Mouse (Mus musculus): ENCODE measurements around the gene Inha.
A peak's percentile ranks its signal among the peaks of the same experiment; 100 is the strongest.

Gene Inha

DNA sequence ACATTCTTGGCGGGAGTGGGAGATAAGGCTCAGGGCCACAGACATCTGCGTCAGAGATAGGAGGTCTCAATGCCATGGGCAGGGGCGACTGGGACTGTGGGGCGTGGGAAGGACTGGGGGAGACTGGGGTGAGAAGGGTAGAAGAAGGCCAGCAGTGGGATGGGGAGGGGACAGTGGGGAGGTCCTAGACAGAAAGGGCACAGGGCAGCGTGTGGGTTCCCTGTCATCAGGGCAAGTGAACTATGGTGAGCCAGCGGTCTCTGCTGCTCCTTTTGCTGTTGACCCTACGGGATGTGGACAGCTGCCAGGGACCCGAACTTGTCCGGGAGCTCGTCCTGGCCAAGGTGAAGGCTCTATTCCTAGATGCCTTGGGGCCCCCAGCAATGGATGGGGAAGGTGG, at the start of gene Inha:
Gene Inha, plus strand, starts transcription at position 72 of the 400 bp plus-strand sequence.
- DNase-seq (ENCODE audit: low spot score in 2 of 2) = no peak

GRCm38 (mm10) chr1:75457710-75458024, 49.2 kb upstream of the Inha start:
- DNase-seq (ENCODE audit: low spot score in 2 of 2) = no peak

GRCm38 (mm10) chr1:75458025-75458788, 48.7 kb upstream of the Inha start:
- no peak for DNase-seq (ENCODE audit: low spot score in 2 of 2)

DNA sequence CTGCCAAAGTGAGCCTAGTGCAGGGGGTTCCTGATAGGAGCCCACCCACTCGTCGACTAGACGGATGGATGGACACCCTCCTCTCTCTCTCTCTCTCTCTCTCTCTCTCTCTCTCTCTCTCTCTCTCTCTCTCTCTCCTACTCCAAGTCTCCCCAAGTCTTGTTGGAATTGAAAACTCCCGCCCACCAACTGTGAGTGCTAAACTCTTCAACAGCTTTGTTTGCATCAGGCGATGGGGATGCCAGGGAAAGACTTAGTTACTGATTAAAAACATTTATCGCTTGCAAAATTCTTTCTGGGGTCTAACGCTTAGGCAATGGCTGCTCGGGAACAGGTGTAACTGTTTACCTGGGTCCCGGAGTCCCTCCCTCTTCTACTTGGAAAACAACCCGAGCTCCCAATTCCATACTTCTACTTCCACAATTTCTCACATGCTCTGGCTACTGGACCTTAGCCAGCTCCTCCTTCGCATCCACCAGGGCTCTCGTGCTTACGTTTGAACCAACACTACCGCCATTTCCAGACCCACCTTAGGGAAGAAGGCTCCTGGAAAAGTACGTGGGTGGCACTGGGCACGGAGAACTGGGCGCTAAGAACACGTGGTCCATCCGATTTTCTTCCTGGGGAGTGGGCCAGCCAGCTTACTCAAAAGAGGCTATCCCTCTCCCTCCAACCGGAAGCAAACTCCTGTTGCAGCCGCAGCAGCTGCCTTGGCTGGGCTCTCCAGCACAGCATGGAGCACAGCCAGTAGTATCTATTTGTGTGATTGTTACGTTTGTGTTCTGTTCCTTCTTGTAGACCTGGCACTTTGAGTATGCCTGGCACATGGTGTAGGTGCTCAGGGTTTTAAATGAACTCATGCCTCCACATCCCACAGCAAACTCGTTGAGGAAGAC, 47.8 kb upstream of the Inha start:
- no peak for DNase-seq (ENCODE audit: low spot score in 2 of 2)

DNA sequence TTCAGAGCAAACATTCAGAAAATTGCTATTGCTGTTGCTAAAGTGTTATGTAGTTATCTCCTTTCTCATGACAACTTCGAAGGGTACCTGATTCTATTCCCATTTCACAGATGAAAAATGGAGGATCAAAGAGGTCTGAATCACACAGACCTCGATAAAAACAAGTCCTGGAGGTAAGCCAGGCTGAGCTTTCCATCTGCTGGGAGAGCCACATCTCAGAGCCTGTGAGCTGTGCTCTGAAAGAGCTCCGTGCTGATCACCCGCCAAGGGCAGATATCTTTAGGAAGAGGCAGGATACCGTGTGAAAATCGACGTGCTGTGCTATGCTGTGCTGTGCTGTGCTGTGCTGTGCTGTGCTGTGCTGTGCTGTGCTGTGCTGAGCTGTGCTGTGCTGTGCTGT, 46.6 kb upstream of the Inha start:
- DNase-seq (ENCODE audit: low spot score in 2 of 2) = no peak

DNA sequence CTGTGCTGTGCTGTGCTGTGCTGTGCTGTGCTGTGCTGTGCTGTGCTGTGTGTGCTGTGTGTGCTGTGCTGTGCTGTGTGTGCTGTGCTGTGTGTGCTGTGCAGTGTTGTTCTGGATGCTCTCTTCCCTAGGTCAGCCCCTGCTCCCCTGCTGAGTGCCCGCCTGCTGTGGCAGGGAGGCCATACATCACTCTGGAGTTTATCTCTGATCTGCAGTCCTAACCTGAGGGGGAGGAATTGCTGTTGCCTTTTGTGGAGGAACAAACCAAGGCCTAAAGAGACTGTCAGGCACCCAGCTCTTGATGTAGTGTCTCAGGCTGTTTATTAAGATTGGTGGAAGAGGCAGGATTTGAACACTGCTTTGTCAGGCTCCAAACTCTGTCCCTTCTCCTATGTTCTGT, 44.2 kb upstream of the Inha start:
- DNase-seq (ENCODE audit: low spot score in 2 of 2) = no peak

DNA sequence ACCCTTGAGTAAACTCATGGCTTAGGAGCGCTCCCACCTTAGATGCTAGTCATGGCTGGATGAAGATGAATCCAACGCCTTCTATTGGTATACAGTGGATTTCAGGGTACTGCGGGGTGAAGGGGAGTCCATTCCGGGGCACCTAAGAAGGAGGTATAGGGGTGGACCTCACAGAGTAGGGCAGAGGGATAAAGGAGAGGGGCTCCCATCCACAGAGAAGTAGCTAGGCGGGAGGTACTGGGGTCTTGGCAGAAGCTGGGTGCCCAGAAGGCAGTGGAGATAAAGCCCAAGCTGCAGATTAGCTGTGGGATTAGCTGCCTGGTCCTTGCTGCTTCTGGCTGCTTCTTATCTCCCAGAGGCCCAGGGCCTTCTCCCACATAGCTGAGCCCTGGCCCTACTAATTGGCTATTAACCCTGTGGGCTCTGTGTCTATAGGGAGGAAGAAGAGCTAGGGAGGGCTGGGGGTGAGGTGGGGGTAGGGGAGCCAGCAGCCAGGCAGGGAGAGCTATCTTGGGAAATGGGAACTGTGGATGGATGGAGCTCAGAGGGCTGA, 43.1 kb upstream of the Inha start:
- DNase-seq (ENCODE audit: low spot score in 2 of 2) = no peak

DNA sequence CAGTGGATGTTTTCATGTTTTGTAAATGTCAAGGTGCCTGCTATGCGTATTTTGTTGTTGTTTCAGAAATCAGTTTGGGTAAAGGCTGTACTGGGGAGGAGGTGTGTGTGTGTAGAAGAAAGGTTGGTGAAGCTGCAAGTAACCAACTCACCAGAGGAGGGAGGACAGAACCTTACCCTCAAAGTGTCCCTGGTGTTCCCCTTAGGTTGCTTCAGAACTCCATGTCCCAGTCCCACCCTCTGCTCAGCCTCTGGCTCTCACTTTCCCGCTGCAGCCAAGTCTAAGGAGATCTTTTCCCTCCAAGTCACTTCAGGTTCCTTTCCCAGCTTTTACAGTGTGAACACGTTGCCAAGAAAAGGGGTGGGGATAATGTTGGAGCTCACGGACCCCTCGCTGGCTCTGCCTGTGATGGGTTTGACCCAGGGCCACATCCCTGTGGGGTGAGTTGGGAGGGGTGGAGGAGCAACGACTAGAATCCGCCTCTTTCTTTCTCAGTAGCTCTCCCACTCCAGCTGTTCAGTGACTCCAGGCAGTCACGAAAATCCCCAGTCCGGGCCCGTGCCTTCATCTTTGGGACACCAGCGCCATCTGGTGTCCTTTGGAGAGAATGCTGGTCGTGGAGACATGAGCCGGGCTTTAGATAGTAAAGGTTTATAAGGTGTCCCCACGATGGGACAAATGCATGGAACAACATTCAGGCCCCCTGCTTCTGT, 39.5 kb upstream of the Inha start:
- DNase-seq (ENCODE audit: low spot score in 2 of 2) = peak in 1 of 2 experiments; percentile 67

- DNase-seq (ENCODE audit: low spot score in 2 of 2) = no peak
These were observed 37.5 kb upstream of the Inha start for GRCm38 (mm10) chr1:75469287-75469825.

- DNase-seq (ENCODE audit: low spot score in 2 of 2) = no peak
These were observed 30.4 kb upstream of the Inha start for GRCm38 (mm10) chr1:75476441-75476840.

DNA sequence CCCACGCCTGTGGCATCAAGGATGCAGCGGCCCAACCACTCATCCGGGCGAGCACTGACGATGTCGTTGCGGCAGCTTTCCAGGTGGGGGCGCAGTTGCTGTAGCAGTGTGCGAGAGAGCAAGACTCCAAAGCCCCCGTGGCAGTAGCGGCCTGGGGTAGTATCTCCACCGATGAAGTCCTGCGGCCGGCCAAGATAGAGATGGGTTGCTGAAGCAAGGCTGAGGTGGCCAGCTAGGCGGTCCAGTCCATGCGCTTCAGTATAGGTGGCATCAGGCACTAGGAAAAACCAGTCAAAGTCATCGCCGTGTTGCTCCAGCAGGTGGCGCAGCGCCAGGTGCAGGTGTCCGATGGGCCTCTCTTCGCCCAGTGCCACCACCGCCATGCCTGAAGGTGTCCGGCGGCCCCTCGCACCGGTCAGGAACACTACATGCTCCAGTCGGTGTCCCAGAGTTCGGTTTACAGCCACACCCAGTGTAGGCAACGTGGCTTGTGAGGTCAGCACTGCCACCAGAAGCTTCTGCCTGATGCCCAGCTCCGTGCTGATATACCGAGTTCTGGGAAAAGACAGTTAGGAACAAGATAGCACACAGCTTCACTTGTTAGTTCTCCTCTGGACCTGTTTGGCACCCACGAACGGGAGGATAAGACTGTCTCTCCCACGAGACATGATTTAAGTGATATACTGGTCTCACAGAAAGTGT, 29.5 kb upstream of the Inha start:
- peak; percentile 75 to 85 for DNase-seq (ENCODE audit: low spot score in 2 of 2)

DNA sequence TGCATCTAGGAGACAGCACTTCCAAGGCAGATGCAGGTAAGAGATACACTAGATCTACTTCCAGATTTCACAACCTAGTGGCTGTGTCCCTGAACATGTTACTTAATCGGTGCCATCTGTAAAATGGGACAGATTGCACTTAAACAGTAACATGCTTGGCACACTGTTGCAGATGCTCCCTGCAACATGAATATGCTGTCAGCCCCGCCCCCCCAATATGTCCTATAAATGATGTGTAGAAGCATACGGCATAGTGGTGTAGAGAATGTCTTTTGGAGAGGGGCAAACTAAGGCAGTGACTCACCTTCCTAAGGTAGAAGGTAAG, 28.9 kb upstream of the Inha start:
- no peak for DNase-seq (ENCODE audit: low spot score in 2 of 2)

- DNase-seq (ENCODE audit: low spot score in 2 of 2) = no peak
These were observed 28.4 kb upstream of the Inha start for GRCm38 (mm10) chr1:75478497-75478896.

- peak; percentile 82 to 91 for DNase-seq (ENCODE audit: low spot score in 2 of 2)
These were observed 27.8 kb upstream of the Inha start, which contains the start of the genes Chpf and Tmem198 for GRCm38 (mm10) chr1:75478916-75479634. Gene Chpf (minus strand): TSS chr1:75479307. Gene Tmem198 (plus strand): TSS chr1:75479532.

DNA sequence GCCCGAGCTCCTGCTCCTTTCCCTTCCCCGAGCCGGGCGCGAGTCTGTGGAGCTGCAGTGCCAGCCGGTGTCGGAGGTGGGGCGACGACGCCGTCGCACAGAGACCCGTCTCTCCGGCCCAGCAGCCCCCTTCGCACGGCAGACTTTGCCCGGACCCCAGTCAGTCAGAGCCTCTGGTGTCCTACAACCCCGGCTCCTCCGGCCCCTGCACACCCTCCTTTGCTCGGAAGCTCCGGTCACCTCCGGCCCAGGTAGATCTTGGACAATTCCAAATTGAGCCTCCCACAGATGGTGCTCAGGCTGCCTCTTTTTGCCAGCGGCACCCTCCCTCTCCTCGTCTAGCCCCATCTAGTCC, 27.3 kb upstream of the Inha start:
- DNase-seq (ENCODE audit: low spot score in 2 of 2) = no peak

GRCm38 (mm10) chr1:75480036-75480435, 26.8 kb upstream of the Inha start:
- DNase-seq (ENCODE audit: low spot score in 2 of 2) = no peak

GRCm38 (mm10) chr1:75480735-75481134, 26.1 kb upstream of the Inha start:
- no peak for DNase-seq (ENCODE audit: low spot score in 2 of 2)

GRCm38 (mm10) chr1:75486561-75486960, 20.3 kb upstream of the Inha start:
- DNase-seq (ENCODE audit: low spot score in 2 of 2) = no peak

- DNase-seq (ENCODE audit: low spot score in 2 of 2) = no peak
These were observed 19.9 kb upstream of the Inha start for GRCm38 (mm10) chr1:75487040-75487404.

GRCm38 (mm10) chr1:75487405-75488161, 19.3 kb upstream of the Inha start:
- peak in 1 of 2 experiments; percentile 54 for DNase-seq (ENCODE audit: low spot score in 2 of 2)

Measured in spleen, postnatal 10 days (tissue).